Mouse (Mus musculus) cerebellum, adult 2 months (tissue): ENCODE measurements at regions not wholly inside any gene's neighbourhood (a gene's known extent, or its start where the extent isn't known, plus 50 kb on each side); places are given as distances from the start of the nearest gene placed in this dataset.
"Not testable (repeated sequence)": the region's sequence is repeated elsewhere in the genome, so short reads cannot be mapped to it uniquely, and the experiment has no call there.

Experiments used
- CTCF ChIP-seq: fragments of 200-500 bp; IDR thresholded peaks from 2 replicates; pipeline ENCODE4 v1.5.1; 2011; ENCODE audit warnings: low read depth, mild to moderate bottlenecking, control low read depth, low read length, moderate library complexity, borderline replicate concordance; ENCODE audit not compliant: insufficient read depth
- POLR2A ChIP-seq: fragments of 200-500 bp; IDR thresholded peaks from 2 replicates; pipeline ENCODE4 v1.6.1; 2011; ENCODE audit warnings: low read length, control low read depth, borderline replicate concordance; ENCODE audit not compliant: insufficient read depth

DNA sequence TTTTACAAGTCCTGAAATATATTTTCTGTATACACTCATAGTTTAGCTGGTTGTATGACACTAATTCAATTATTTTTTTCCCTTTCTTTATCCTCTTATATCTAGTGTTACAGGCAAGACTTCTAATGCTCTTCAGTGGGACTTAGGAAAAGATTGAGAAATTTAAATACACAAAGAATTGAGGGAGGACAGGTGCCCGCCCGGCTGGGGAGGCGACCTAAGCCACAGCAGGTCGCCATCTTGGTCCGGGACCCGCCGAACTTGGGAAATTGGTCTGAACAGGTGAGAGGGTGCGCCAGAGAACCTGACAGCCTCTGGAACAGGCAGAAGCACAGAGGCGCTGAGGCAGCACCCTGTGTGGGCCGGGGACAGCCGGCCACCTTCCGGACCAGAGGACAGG lies 346.6 kb downstream of the Sh2d4b start:
- not testable (repeated sequence) for TF ChIP-seq POLR2A, CTCF
